Mouse (Mus musculus) liver, postnatal 0 days (tissue): ENCODE data around the gene Fbxo34.

Source experiments
- CTCF ChIP-seq: sonication (generic); IDR thresholded peaks from 2 replicates; pipeline ENCODE4 v1.5.1; 2016; ENCODE audit warnings: antibody characterized with exemption, low read depth
- EP300 ChIP-seq: IDR thresholded peaks from 2 replicates; pipeline ENCODE4 v1.6.1; 2016; ENCODE audit warnings: antibody characterized with exemption, low read depth, mild to moderate bottlenecking

GRCm38 (mm10) chr14:47473891-47474290, 23.7 kb downstream of the Fbxo34 start:
- no peak for TF ChIP-seq CTCF
- TF ChIP-seq EP300, result no peak
